Mouse (Mus musculus) hindlimb bud, embryonic 11.5 days (tissue): ENCODE measurements around the gene Fryl.

ENCODE experiments used
- DNase-seq: peaks from one replicate; pipeline ENCODE4 v3.0.0-alpha.2; 2012; ENCODE audit warnings: low read depth, low spot score; ENCODE audit errors: extremely low spot score

Fryl gene

DNA sequence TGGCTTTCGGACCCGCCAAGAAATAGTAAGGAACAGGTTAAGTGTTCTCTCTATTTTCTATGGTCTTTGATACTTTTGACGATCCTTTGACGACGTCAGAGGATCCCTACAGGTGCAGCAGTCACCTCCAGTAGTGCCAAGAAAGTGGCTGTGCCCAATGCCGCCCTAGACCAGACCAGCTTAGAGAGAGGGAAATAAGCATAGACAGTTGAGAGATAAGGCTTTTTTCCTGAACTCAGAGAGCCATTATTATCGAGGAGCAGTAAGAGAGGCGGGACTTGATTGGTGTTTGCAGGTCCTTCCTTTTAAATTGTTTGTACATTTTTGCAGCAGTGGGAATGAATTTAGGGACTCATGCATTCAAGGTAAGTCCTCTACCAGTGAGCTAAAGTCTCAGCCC is 1.3 kb upstream of the Fryl start:
- DNase-seq, result no peak

DNA sequence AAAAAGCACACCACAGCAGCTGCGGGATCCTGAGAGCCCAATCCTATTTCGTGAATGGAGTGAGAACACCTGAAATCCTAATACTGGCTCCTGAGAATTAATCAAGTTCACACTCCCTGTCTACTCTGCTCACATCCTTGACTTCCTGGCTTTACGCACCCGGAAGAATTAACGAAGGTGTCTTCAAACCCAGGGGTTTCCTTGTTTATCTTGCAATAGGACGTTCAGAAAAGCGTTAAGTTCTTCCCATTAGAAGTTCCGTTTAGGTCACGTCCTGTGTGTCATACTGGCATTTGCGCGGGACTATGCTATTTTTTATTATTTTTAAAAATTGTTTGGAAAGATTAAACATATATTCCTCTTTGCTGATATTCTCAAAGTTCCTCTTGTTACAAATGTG is 677 bp upstream of the Fryl start:
- DNase-seq, result no peak

DNA sequence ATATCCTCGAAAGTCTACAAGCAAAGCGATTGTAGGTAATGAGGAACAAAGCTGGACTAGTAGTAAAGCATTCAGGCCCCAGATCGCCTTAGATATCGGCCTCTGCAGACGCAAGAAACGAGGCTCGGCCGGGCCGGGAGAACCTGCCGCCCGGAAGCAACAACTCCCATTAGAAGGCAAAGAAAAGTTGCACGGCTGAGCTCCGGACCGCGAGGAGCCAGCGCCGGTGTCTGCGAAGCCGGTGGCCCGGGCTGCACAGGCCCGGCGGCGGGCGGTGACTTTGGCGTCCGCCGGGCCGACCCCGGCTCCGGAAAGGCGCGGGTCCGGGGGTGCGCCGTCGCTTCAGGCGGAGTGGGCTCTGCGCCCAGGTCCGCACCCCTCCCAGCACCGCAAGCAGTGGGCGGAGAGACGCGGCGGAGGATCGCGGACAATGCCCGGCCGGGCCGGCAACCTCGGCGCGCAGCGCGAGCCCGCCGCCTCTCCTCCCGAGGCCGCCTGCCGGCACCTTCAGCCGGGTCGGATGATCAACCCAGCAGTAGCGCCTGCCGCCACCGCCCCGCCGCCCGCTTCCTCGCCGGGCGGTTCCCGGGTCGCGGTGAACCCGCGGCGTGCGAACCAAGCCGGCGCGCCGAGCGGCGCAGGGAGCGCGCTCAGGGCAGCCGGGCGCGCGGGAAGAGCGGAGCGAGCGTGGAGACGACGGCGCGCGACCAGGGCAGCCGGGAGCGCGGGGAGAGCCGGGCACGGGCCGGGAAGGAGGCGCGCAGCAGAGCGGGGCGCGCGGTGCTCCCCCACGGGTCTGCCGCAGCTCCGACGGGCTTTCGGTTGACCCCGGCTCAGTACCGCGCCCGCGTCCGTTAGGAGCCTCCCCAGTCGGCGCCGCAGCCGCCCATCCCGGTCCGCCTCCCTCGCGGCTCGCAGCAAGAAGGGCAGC is 833 bp downstream of the Fryl start:
- DNase-seq, result no peak

DNA sequence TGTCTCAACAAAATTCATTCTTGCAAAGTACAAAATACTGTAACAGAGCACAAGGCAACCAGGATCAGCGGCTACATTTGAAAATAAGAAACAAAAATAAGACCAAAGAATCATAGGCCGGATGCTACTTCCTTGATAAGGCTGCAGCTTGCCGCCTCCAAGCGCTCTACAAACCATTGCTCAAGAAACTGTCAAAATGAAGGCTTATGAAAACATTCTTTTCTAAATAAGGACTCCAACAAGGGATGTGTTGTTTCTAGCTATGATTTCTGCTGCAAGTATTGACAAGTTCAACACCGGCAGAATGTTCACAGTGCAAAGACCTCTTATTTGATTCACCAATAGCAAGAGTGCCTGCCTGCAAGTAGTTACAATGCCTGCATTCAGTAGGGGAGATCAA is 1.8 kb downstream of the Fryl start:
- no peak for DNase-seq

DNA sequence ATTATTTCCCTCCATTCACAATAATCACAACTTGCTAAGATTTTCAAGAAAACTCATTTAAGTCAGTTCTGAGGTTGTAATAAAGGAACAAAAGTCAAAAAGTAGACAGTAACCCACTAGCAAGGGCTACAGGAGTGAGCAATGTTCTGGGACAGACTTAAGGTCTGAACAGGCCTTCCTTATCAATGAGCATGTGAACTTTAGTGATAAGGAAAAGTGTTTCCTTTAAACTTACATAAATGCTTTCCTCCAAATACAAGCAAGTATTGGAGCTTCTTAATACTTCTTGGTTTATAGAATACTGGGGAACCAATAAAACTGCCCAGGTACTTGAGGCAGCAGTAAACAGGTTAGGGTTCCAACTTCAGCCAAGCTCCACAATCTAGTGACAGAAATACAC is 3.7 kb downstream of the Fryl start:
- DNase-seq, result no peak

DNA sequence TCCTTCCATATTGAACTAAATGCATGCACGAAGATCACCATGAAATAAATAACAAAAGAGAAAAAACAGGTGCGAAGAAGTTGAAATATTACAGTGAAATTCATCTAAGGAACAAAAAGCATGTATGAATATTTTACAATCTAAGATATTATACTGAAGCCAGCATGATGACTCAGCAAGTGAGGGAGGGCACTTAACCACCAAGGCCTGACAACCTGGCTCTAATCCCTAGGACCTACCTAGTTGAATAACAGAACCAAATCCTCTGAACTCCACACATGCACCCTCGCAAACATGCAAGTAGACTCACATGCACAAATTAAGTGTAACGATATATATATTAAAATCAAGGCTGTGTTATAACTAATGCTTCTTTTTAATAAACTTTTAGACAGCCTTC is 7.1 kb downstream of the Fryl start:
- no peak for DNase-seq

DNA sequence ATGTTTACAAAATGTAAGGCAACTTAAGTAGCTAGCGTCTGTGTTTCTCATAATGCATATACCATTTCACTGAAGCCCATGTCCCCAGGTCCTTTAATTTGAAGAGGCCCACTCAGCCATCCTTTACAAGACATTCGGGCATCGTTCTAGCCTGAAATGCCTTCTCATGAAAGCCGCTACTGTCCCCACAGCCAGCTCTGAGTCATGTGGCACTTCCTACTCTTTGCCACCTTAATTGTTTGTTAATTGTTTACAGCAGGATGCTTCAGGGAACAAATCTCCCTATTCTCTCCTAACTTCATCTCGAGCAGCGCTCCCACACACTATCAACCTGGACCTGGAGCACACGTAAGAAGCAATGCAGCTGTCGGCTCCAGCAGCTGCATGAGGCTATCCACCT is 8.2 kb downstream of the Fryl start:
- DNase-seq, result no peak

DNA sequence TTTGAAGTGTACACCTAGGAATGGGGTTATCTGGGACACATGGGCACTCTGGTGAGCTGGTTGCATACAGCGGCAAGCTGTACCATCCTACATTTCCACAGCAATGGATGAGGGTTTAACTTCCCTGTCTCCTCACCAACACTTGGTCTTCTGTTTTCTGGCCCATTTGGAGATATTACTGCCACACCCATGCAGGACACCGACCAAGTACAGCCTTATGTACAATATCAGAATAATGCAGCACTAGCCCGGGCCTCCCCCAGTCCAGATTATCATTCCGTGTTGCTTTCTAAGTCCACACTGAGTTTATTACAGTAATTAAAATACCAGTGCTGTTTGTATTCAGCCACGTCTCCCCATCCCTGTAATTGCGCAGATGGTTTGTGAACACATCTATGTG is 10.0 kb downstream of the Fryl start:
- no peak for DNase-seq

DNA sequence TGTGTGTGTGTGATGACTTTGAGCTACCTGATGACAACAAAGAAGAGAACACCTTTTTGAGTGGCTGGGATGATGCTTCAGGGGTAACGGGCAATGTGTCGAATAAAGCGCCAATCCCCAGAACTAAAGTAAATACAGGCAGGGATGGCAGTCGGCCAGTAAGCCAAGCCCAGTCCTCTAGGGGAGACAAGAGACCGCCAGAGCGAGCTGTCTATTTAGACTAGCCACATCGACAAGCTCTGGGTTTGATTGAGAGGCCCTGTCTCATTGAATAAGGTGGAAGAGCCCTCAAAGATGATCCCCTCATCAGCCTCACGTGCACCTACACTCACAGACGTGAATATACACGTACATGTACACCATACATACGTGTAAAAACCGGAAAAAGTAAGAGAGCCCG is 12.0 kb downstream of the Fryl start:
- no peak for DNase-seq

DNA sequence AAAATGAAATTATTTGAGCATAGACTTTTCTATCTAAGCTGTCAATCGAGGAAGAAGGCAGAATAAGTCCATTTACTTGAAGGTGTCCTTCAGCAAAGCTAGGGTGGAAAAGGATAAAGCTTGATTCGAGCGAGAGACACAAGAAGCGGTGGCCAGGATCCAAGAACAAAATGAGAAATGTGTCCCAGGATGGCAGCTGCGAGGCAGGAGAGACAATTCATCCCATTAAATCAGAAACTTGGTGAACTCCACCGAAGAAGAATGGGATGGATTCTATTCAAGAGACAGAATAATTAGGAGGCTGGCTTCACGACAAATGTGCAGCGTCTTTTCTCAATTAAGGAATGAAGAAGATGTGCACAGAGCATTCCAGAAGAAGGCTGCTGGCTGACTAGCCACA is 14.5 kb downstream of the Fryl start:
- DNase-seq, result no peak

DNA sequence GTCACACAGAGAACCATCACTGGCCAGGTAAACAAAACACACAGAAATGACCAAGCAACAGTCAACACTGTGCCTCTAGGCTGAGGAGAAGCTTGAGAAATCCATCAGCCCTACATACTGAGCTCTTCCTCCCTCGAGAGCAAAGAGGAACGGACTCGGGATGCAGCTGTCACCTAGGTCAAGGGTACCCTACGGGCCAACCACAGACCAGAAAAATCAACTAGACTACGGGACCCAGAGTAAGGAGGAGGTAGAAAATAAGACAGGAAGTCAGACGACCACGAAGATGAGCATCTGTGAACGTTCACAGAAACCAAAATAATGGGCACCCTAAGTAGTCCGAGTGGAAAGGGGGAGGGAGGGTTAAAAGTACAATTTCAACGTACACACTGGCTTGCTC is 15.1 kb downstream of the Fryl start:
- no peak for DNase-seq

DNA sequence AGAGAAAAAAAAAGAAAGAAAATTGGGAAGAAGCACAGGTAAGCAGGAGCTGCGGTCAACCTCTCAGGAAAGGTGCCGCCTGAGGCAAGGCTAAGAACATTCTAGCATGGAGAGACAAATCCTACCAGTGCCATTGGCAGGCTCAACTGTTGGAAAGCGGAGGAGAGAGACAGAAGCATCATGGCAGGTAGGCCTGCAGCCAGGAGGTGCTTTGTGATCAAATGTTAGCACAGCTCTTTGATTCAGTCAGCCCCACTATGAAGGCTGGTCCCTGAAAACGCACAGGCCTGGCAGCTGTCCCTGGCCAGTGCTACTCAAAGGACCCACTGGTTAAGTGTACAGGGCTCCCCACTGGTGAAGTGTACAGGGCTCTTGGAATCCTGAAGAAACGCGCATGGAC is 16.0 kb downstream of the Fryl start:
- DNase-seq, result no peak

DNA sequence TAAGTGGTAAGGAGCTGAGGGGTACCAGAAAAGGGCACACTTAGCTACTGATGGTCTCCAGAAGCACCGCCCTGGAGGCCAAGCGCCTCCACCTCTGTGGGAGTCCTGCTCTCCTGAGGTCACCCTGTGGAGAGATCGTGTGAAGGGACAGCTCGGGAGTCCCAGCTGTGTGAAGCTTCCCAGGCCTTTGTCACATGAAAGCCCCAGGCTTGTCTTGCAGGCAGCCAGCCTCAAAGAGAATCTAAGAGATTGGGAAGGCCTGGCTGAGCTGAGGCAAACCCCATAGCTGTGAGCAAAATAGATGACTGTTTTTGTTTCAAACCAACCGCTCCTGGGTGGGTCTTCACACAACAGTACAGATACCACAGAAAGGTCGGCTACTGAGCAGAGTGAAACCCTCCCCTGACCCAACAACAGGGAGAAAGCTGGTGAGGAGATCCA is 19.5 kb downstream of the Fryl start:
- DNase-seq, result no peak

DNA sequence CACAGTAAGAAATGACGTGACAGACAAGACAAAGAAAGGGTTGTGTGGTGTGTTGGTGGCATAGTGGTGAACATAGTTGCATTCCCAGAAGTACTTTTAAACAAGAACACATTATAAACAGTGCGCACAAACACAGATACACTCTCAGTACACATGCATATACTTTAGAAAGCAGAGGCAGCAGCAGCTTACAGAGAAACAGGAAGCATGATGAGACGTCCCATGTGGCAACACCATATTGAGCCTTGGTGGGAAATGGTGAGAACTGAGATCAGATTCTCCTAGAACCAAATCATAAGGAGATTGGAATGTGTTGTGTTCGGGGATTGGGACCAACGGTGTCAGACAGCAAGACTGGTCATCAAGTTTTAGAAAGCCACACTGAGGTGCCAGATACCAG is 21.2 kb downstream of the Fryl start:
- no peak for DNase-seq

DNA sequence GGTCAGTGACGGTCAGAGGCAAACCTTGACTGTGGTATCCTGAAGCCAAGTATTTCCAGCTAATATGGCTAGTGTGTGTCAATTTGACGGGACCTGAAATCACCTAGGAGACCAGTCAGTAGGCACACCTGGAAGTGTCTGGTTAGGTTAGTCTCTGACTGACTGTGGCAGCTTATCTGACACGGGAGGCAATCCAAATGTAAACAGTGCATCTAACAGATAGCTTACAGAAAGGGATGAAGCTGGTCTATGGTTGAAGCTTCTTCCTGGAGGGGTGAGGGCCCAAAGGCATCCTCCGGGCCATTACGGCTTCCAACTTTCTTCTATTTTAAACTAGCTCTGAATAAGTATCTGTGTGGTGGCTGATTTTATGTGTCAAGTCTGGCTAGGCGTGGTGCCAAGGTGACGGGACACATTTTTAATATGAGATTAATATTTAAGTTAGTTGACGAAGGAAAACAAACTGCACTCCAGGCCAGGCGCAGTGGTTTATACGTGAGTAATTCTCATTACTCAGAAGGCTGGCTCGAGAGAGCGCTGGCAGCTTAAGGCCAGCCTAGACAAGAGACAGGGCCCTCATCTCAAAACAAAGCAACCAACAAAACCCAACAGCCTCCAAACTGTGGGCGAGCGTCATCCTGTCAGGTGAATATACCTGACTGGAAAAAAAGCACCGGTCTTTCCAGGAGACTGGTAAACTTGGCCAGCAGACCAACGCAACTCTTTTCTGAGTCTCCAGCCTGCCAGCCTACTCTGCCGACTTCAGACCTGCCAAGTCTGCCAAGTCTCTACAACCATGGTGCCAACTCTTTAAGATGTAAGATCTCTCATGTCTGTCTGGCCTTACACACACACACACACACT is 23.2 kb downstream of the Fryl start:
- no peak for DNase-seq

DNA sequence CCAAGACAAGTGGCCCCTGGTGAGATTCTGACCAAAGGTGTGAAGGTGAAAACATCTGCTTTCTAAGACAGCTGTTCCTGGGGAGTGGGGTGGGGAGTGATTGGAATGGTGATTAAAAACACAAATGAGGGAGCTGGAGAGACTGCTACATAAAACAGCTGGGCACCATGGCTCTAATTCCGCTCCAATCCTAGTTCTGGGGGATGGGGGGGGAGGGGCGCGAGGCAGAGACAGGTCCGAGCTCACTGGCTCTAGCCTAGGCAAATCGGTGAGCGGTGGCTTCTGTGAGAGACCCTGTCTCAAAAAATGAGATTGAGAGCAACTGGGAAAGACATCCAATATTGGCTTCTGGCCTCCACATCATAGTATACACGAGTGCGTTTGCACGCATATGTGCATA is 24.2 kb downstream of the Fryl start:
- no peak for DNase-seq

DNA sequence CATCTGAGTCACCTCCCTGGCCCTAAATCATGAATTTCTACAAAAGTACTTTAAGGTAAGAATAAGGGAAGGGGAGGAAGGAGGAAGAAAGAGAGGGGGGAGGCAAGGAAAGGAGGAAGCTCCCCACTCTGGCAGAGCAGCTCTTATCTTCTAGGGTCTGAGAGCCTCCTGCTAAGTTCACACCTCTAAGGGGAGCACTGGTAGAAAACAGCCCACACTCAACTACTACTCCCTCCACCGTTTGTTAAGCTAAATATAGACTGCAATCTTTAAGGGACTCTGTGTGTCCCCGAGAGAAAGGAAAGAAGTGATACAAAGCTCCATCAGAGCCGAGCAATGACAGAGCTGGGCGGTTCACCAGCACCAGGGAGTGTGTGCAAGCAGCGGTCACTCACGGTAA is 24.6 kb downstream of the Fryl start:
- no peak for DNase-seq

DNA sequence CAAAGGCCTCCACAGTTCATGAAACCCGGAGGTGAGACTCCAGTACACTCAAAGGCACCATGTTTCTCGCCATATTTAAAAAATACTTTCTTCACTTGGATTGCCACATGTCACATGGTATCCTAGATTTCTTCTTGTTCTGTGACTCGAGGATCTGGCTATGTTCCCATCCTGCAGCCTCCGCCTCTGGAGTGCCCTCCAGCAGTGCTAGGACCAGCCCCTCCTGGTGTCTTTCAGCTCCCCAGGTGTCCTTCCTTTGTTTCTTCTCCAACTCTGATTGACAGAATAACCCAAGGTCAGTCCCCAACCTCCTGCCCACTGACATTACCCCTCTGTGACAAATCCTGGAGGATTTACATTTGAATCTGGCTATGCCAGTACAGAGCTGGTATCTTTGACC is 26.2 kb downstream of the Fryl start:
- DNase-seq, result no peak

DNA sequence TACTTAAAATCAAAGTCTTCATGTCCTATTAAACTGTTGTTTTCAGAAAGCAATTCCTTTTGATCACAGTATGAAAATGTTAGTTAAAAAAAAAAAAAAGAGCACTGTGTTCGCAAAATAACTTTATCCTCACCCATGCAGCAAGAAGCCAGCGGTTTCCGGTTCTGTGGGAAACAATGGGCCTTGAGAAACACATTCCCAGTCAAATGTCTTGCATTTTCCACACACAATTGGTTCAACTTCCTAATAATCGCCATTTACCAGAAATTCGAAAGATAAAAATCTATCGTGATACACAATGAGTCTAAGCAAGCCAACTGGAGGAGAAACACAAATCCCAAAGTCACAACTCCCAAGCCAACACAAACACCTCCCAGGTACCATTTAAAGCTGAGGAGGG is 27.0 kb downstream of the Fryl start:
- no peak for DNase-seq

DNA sequence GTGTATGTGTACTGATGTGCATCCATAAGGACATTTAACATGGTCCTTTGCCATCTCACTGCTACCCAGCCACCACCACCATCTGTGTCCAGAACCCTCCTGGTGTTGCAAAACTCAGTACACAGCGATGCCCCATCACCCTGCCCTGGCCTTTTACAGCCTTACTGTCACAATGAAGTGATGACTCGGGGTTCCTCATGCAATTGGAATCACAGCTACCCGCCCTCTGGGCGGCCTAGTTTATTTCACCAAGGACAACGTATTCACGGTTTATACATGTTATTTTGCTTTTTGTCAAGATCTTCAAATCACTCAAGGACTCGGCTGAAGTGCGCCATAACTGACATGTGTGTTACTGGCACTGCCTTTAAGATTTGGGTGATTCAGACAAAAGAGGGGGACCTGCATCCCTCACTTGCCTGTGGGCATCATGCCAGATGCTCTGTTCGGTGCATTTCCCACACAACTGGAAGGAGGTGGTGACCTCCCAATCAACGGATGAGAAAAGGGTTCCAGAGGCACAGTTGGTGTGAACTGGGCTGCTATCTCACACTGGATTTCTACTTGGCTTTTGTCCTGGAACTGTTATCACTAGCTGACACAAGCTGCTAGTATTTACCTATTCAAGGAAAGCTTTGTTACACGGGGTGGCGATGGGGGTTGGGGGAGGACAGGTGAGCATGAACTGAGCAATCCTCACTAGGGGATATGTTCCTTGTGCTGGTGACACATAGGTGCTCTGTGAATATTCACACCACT is 27.9 kb downstream of the Fryl start:
- DNase-seq, result no peak

DNA sequence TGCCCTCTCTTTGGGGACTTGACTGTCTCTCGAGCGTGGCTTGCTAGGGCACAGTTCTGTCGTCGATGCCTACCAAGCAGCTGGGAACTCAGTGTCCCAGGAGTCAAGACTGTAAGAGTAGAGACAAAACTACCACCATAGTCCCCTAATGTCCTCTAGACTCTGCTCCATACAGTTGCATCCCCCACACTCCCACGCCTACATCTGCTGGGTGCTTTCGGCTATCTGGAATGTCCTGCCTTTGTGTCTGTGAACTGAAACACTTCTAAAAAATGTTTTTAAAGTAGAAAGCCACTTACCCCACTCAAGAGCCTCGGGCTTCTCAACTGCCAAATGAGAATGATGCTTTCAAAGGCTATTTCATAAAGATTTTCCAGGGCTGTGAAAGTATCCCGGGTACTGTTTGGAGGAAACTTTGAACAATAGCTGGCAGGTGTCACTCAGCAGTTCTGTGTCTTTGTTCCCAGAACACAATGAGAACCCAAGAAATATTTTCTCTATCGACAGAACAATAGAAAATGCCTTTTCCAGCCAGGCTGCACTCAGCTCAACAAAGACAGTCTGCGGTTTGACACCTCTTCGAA is 28.8 kb downstream of the Fryl start:
- DNase-seq, result no peak
